Mouse (Mus musculus) hindbrain, embryonic 13.5 days (tissue): ENCODE measurements around the gene Dnah2. TPM values are rescaled to one million over a fixed set of nuclear protein-coding genes. Genes with fewer than 3 reads are reported as not detected.

Experiments
- ATAC-seq: fragments of 200-750 bp; cut with Nextera tagmentation; 2 replicates; pipeline ENCODE4 v1.8.0; 2017; ENCODE audit warnings: moderate TSS enrichment; ENCODE audit not compliant: low FRiP score
- H3K27ac ChIP-seq: fragments of 300-500 bp; sonication (generic); 2 replicates; pipeline ENCODE4 v1.5.1; 2015; ENCODE audit warnings: inconsistent platforms, mild to moderate bottlenecking, moderate library complexity
- H3K27me3 ChIP-seq: fragments of 300-500 bp; sonication (generic); 2 replicates; pipeline ENCODE4 v1.6.1; 2015; ENCODE audit warnings: mild to moderate bottlenecking, inconsistent platforms
- H3K36me3 ChIP-seq: fragments of 300-500 bp; sonication (generic); 2 replicates; pipeline ENCODE4 v1.6.1; 2015; ENCODE audit warnings: mild to moderate bottlenecking, inconsistent platforms
- H3K4me1 ChIP-seq: fragments of 300-500 bp; sonication (generic); replicated peaks from 2 replicates; pipeline ENCODE4 v1.6.1; 2015; ENCODE audit warnings: inconsistent platforms
- H3K4me2 ChIP-seq: fragments of 300-500 bp; sonication (generic); 2 replicates; pipeline ENCODE4 v1.6.1; 2015; ENCODE audit warnings: inconsistent platforms, mild to moderate bottlenecking, moderate library complexity
- H3K4me3 ChIP-seq: fragments of 300-500 bp; sonication (generic); 2 replicates; pipeline ENCODE4 v1.5.1; 2015; ENCODE audit warnings: mild to moderate bottlenecking, inconsistent platforms
- H3K9ac ChIP-seq: fragments of 300-500 bp; sonication (generic); 2 replicates; pipeline ENCODE4 v1.6.1; 2015; ENCODE audit warnings: mild to moderate bottlenecking, inconsistent platforms
- H3K9me3 ChIP-seq: fragments of 300-500 bp; sonication (generic); 2 replicates; pipeline ENCODE4 v1.6.1; 2016; ENCODE audit warnings: inconsistent platforms
- WGBS: fragments of 180-500 bp; shearing (Covaris S2); methylation state at CpG from one replicate; pipeline ENCODE4 v1.1.7; 2015; 5-methylcytosine and 5-hydroxymethylcytosine counted together
- polyA plus RNA-seq: library from polyadenylated mRNA; unstranded; fragments of >200 nt; fragmentation: Nextera tagmentation; extraction: Ambion mirVana; gene quantifications from 2 replicates; pipeline ENCODE4 v1.2.1, GENCODE M21; 2015

Gene Dnah2
- polyA plus RNA-seq, 1 experiment from 2014 or later: 2.1 TPM

DNA sequence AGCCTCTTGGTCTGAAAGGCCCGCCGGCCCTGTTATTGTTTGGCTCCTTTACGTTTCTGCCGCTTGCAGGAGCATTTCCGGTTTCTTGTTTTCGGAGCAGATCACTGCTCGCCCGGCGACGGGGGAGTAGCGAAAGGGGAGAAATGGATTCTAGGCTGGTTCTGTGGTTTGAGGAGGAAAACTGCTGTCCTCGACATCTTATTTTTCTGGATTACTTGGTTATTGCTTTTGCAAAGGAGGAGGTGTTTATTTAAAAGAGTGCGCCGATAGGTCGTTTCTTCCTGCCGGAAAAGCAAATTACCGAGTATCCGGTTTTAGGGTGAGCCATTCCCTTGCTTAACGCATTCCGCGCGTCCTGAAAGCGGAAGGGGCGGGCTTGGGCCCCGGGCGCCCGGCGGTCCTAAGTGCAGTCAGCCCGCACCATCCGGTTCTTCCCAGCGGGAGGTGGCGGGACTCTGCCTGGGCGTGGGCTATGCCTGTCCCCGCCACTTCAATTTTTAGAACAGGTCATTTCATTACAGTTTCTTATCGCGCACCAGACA is 32.3 kb upstream of the Dnah2 start:
- Histone ChIP-seq H3K27me3 (no peaks in the 10 kb centered on the region), H3K9me3 (no peaks in the 10 kb centered on the region), H3K4me2 (peak overlapping the region; percentile 81), H3K4me3 (peak overlapping the region; percentile 85), H3K36me3 (no peaks in the 10 kb centered on the region), H3K4me1 (peaks cover 37% of the 10 kb centered on the region), H3K9ac (peak overlapping the region; percentile 89), H3K27ac (peak overlapping the region; percentile 93)
- WGBS: under 1% methylated on average over 36 of the region's 36 CpGs
- ATAC-seq: peak; percentile 77

DNA sequence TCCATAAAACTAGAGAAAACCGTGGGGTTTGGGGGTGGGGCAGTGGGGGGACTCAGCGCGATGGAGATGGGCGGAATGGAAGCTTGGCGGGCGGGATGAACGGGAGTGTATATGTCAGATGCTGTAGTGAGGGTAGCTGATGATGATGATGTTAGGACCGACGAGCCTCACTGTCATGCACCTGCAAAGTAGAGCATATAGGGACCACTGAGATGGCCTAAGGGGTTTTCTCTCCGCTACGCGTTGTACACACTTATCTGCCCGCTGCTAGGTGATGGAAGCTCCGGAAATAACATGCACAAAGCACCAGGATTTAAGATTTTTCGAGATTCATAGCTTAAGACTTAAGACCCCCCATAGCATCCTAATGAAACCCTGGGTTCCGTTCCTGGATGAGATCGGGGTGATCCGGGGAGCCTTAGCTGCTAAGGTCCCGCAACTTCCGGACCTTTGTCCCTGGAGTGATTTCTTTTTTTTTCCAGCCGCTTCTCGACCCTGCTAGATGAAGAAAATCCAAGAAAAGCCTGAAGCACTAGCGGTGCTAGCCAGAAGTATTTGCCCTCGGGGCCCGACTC is 31.7 kb upstream of the Dnah2 start:
- ATAC-seq: peak; percentile 9
- H3K36me3 ChIP-seq: no peaks in the 10 kb centered on the region
- peak overlapping the region; percentile 85 for H3K4me3 ChIP-seq
- H3K9ac ChIP-seq: peak overlapping the region; percentile 89
- peaks cover 41% of the 10 kb centered on the region for H3K4me1 ChIP-seq
- peak overlapping the region; percentile 81 for H3K4me2 ChIP-seq
- peak overlapping the region; percentile 93 for H3K27ac ChIP-seq
- H3K9me3 ChIP-seq: no peaks in the 10 kb centered on the region
- no peaks in the 10 kb centered on the region for H3K27me3 ChIP-seq
- under 1% methylated on average over 25 of the region's 25 CpGs for WGBS

DNA sequence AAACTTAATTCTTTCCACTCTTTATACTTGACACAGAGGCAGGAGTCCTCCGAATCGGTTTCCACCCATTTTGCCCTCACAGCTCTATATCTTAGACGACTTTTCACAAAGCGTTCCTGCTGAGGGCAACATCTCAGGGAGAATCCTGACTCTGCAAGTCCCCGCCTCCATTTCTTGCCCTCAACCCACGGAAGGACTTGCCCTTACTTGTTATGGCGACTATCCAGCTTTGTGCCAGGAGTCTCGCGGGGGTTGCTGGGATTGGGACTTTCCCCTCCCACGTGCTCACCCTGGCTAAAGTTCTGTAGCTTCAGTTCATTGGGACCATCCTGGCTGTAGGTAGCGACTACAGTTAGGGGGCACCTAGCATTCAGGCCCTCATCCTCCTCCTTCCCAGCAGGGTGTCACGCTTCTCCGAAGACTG is 31.2 kb upstream of the Dnah2 start, which contains the start of the genes Wrap53 and Trp53:
Gene Wrap53 (minus strand): TSS at position 165 of the 424 bp plus-strand sequence.
Gene Trp53 (plus strand): TSS at position 269 of the 424 bp plus-strand sequence.
- ATAC-seq: peak; percentile 57
- H3K27me3 ChIP-seq: no peaks in the 10 kb centered on the region
- peaks cover 46% of the 10 kb centered on the region for H3K4me1 ChIP-seq
- peak within 1 kb of the TSS; percentile 91 for H3K4me2 ChIP-seq
- H3K27ac ChIP-seq: peak within 1 kb of the TSS; percentile 93
- H3K4me3 ChIP-seq: peak within 1 kb of the TSS; percentile 85
- H3K36me3 ChIP-seq: no peaks in the 10 kb centered on the region
- WGBS: under 1% methylated on average over 13 of the region's 13 CpGs
- no peaks in the 10 kb centered on the region for H3K9me3 ChIP-seq
- H3K9ac ChIP-seq: peak within 1 kb of the TSS; percentile 90

DNA sequence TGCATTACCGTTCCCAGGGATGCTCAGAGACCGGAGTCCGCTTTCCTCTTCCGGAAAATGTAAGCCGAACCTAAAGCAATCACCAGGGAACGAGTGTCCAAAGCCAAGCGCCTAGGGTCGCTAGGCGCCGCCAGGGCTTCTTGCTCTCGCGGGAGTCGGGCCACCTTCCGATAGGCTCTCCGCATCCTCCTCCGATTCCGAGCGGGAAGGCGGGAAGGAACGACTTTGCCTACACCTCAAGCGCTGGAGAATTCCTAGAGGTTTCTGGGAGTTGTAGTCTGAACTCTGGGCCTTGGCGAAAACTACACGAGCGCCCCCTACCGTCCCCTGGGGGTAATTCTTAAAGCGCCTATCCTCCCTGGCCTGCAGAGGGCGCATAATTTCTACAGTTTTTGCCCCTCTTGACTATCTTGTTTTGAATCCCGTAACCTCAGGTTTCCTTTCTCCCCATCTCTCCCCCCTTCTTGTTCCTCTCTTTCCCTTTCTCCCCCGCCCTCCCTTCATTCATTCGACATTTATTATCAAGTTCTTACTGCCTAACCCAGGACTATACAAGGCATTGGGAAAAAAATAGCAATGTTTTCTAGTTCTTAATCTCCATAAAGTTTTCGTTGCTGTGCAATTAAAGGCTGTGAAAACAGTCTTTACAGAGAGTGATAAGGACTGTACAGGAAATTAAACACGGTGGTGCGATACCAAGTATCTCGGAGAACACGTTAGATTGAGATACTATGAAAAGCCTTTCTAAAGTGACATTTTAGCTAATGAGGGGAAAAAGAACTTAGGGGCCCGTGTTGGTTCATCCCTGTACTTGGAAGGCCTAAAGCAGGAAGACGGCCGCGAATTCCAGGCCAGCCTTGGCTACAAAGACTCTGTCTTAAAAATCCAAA is 30.5 kb upstream of the Dnah2 start:
- peak overlapping the region; percentile 91 for H3K4me2 ChIP-seq
- peak overlapping the region; percentile 93 for H3K27ac ChIP-seq
- 3% methylated on average over 39 of the region's 39 CpGs for WGBS
- no peaks in the 10 kb centered on the region for H3K27me3 ChIP-seq
- peak; percentile 87 for ATAC-seq
- 0 out of 2 replicates have a peak, but pooled peaks cover 6% of the 10 kb centered on the region for H3K36me3 ChIP-seq
- peak overlapping the region; percentile 85 for H3K4me3 ChIP-seq
- H3K9ac ChIP-seq: peak overlapping the region; percentile 90
- H3K4me1 ChIP-seq: peaks cover 53% of the 10 kb centered on the region
- H3K9me3 ChIP-seq: no peaks in the 10 kb centered on the region

- H3K27me3 ChIP-seq: no peaks in the 10 kb centered on the region
- WGBS: 14% methylated on average over 15 of the region's 15 CpGs
- H3K9me3 ChIP-seq: no peaks in the 10 kb centered on the region
- ATAC-seq: no peak
- peak overlapping the region; percentile 85 for H3K4me3 ChIP-seq
- peaks cover 53% of the 10 kb centered on the region for H3K4me1 ChIP-seq
- peak overlapping the region; percentile 91 for H3K4me2 ChIP-seq
- 0 out of 2 replicates have a peak, but pooled peaks cover 12% of the 10 kb centered on the region for H3K36me3 ChIP-seq
- peak overlapping the region; percentile 90 for H3K9ac ChIP-seq
- no peak overlapping the region for H3K27ac ChIP-seq
Observed at GRCm38 (mm10) chr11:69578301-69578700, 29.4 kb upstream of the Dnah2 start.

DNA sequence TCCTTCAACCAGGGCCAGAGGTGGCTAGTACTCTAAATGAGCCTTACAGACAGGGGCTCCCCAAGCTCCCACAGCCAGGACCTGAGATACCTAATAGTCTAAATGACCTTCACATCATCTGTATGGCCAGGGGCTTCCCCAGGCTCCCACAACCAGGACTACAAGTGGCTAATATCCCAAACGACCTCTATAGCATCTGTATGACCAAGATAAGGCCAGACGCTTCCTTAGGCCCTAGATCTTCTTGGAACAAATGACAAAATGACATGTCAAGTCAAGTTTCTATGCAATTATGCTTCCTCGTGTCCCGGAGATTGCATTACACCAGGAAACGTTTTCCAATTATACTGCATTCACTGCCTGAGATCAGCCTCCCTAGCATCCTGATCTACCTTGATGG is 27.4 kb upstream of the Dnah2 start:
- 80% methylated on average over 5 of the region's 5 CpGs for WGBS
- Histone ChIP-seq H3K27ac (no peak overlapping the region), H3K4me1 (peaks cover 41% of the 10 kb centered on the region), H3K9ac (no peak overlapping the region), H3K9me3 (no peaks in the 10 kb centered on the region), H3K27me3 (no peaks in the 10 kb centered on the region), H3K4me2 (no peak overlapping the region), H3K4me3 (no peak overlapping the region), H3K36me3 (peaks cover 30% of the 10 kb centered on the region)
- no peak for ATAC-seq

DNA sequence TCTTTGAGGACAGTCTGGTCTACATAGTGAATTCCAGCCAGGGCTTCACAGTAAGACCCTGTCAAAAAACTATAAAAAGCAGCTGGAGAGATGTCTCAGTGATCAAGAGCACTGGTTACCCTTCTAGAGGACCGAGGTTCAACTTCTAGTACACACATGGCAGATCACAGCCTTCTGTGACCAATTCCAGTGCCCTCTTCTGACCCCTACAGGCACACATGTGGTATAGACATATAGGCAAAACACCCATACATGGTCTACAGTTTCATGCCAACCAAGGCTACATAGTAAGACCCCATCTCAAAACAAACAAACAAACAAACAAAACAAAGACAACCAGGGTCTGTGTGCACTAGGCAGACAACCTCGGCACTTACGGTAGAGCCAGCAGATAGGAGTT is 26.3 kb upstream of the Dnah2 start:
- H3K9me3 ChIP-seq: no peaks in the 10 kb centered on the region
- H3K4me1 ChIP-seq: peaks cover 41% of the 10 kb centered on the region
- H3K27me3 ChIP-seq: no peaks in the 10 kb centered on the region
- 63% methylated on average over 3 of the region's 3 CpGs for WGBS
- H3K4me2 ChIP-seq: no peak overlapping the region
- H3K27ac ChIP-seq: no peak overlapping the region
- ATAC-seq: no peak
- no peak overlapping the region for H3K9ac ChIP-seq
- H3K36me3 ChIP-seq: peaks cover 40% of the 10 kb centered on the region
- no peak overlapping the region for H3K4me3 ChIP-seq

DNA sequence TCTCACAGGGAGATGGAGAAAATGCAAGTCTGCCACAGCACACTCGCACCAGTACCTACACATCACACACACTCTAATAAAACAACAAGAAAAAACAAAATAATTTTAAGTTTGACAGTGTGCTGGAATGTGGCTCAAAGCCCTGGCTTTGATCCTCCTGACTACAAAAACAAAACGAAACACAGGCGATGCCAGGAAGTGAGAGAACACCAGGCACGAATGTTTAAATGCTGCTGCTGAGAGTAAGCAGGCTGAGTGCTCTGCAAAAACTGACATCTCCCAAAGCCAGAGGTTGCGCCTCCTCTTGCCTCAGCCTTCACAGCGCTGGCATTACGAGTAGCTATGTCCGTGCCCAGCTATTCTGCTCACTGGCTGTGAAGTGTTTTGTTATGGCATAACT is 16.2 kb upstream of the Dnah2 start:
- no peaks in the 10 kb centered on the region for H3K9me3 ChIP-seq
- H3K4me2 ChIP-seq: no peak overlapping the region
- H3K27ac ChIP-seq: no peak overlapping the region
- H3K27me3 ChIP-seq: no peaks in the 10 kb centered on the region
- no peak for ATAC-seq
- peaks cover 54% of the 10 kb centered on the region for H3K36me3 ChIP-seq
- no peak overlapping the region for H3K4me3 ChIP-seq
- H3K4me1 ChIP-seq: peaks cover 20% of the 10 kb centered on the region
- H3K9ac ChIP-seq: no peak overlapping the region
- WGBS: 83% methylated on average over 8 of the region's 8 CpGs

- WGBS: 54% methylated on average over 3 of the region's 3 CpGs
- no peak for ATAC-seq
- no peak overlapping the region for H3K4me3 ChIP-seq
- H3K4me2 ChIP-seq: no peak overlapping the region
- peaks cover 48% of the 10 kb centered on the region for H3K36me3 ChIP-seq
- H3K4me1 ChIP-seq: peaks cover 24% of the 10 kb centered on the region
- no peak overlapping the region for H3K9ac ChIP-seq
- no peaks in the 10 kb centered on the region for H3K9me3 ChIP-seq
- no peak overlapping the region for H3K27ac ChIP-seq
- H3K27me3 ChIP-seq: no peaks in the 10 kb centered on the region
Observed at GRCm38 (mm10) chr11:69564391-69564790, 15.5 kb upstream of the Dnah2 start.

GRCm38 (mm10) chr11:69563373-69563772 is 14.5 kb upstream of the Dnah2 start:
- no peak for ATAC-seq
- WGBS: 84% methylated on average over 13 of the region's 13 CpGs
- Histone ChIP-seq H3K9ac (no peak overlapping the region), H3K4me2 (no peak overlapping the region), H3K9me3 (no peaks in the 10 kb centered on the region), H3K4me1 (peaks cover 34% of the 10 kb centered on the region), H3K4me3 (no peak overlapping the region), H3K36me3 (peaks cover 48% of the 10 kb centered on the region), H3K27ac (no peak overlapping the region), H3K27me3 (no peaks in the 10 kb centered on the region)

DNA sequence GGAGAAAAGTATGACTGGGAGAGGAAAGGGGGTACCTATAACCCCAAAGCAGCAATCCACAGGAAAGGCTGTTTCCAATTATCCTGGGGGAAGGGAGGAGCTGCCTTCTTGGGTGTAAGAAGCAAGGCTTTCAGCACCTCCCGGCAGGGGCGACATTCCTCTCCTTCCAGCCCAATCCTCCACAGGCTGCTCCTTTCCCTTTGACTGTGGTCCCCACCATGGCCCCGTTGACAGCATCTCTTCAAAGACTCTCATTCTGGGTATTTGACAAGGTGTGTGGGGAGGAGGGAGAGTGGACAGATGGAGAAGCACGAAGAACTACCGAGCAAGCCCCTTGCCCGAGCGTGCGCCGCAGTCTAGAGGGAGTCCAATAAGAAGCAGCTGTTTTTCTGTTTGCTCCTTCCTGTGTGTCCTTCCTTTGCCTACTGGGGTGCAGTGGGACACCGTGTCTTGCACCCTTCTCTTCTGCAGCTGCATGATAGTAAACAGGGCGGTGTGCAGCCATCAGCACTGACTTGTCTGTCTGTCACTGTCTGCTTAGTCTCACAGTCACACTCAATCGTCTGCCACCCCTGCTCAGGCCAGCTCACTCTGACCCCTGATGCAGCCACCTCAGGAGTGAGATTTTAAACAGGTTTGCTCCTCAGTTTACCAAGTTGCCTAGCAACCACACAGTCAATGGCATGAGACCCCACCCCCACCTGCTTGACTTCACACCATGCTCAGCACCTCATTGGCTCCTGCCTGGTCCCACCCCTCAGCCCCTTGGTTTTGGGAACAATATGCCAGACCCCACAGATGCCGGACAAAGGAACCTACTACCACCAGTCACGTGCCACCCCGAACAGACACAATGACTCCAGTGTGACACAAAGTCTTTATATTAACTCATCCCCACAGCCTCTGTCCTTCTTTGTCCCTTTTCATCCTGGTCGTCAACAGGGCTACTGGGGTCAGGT is 12.3 kb upstream of the Dnah2 start:
- Histone ChIP-seq H3K27me3 (no peaks in the 10 kb centered on the region), H3K27ac (peak overlapping the region; percentile 91), H3K4me2 (peak overlapping the region; percentile 97), H3K9me3 (no peaks in the 10 kb centered on the region), H3K9ac (peak overlapping the region; percentile 98), H3K4me1 (peaks cover 56% of the 10 kb centered on the region), H3K36me3 (peaks cover 44% of the 10 kb centered on the region), H3K4me3 (peak overlapping the region; percentile 90)
- WGBS: 7% methylated on average over 16 of the region's 16 CpGs
- 0 out of 2 replicates have a peak, but pooled peaks have one; percentile 25 for ATAC-seq
